Mouse (Mus musculus) embryonic stem cell, embryonic (primary cell): ENCODE results near the gene Ubox5.
"Not testable (repeated sequence)": the region's sequence is repeated elsewhere in the genome, so short reads cannot be mapped to it uniquely, and the experiment has no call there.

ENCODE experiments used
- CTCF ChIA-PET, 4 experiments: fragments of 300-600 bp in 2 of 4; fragments of 350-600 bp in 2 of 4; sonication (Branson Sonifier 250); formaldehyde crosslinking; loops; one replicate each; lab custom pipeline; 2022; ENCODE audit warnings: inconsistent platforms in 2 of 4; lab: Charles Lee
- POLR2A ChIA-PET, 4 experiments: fragments of 300-600 bp in 2 of 4; fragments of 350-600 bp in 2 of 4; sonication (Branson Sonifier 250); formaldehyde crosslinking; loops; one replicate each; lab custom pipeline; 2022; ENCODE audit warnings: antibody characterized with exemption in 4 of 4, inconsistent platforms in 1 of 4; lab: Charles Lee

The Ubox5 gene

DNA sequence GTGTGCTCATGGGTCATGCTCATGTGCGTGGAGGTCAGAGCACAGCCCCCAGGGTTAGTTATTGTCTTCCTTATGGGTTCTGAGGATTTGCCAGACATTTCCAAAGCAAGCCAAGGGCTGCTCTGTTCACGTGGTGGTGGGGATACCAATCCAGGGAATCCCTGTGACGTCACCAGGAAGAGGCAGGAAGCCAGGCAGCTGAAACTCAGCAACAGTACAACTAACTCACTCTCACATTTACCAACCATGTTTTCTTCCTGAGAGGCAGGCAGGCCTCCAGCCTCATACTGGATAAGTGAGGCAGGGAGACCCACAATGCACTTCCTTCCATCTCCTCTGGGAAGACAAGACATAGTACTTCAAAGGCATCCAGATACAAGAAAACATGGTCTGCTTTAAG, 31.4 kb downstream of the Ubox5 start:
- CTCF ChIA-PET: interaction anchor here in 2 of 4 experiments (0.6 to 1.7 kb wide), 4 partner anchors 10 to 209 kb away, joined by 4 to 7 read pairs (median 6); partner anchors contain the start of gene Mrps26 (in 1 of the 2)
- POLR2A ChIA-PET: interaction anchor here in 1 of 4 experiments (0.9 to 2.3 kb wide), 3 partner anchors 9 to 10 kb away, joined by 3 to 12 read pairs (median 3); no protein-coding TSS in a partner anchor

DNA sequence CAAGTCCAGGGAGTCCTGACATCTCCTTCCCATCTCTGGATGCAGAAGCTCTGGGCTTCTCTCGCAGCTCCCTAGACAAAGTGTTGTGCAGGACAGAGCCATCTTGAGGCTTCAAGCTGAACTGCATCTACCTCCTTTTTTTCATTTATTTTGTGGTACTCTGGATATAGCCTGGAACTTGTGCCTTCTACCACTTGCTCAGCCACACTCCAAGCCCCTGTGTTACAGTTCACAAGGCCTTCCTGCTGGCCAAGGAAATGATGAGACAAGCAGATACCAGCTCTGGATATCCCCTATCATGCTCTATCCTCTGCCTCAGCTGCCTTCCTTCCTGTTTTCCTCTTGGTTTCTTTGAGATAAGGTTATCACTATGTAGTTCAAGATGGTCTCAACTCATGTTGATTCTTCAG, 32.2 kb downstream of the Ubox5 start:
- CTCF ChIA-PET: interaction anchor here (0.5 to 1.7 kb wide), 37 partner anchors 9 to 353 kb away, joined by 3 to 10 read pairs (median 4); partner anchors contain the start of genes Mrps26 (in 3 of the 4), Avp (in 1 of the 4), Ddrgk1 (in 1 of the 4) and Lzts3 (in 1 of the 4)

GRCm38 (mm10) chr2:130595596-130595995, 34.2 kb downstream of the Ubox5 start:
- CTCF ChIA-PET: interaction anchor here in 1 of 4 experiments (0.6 kb wide), 1 partner anchor 481 kb away, joined by 3 read pairs; no protein-coding TSS in a partner anchor

More for the DNA sequence above, 32.2 kb downstream of the Ubox5 start:
- POLR2A ChIA-PET: interaction anchor here in 2 of 4 experiments (0.6 to 2.3 kb wide), 9 partner anchors 10 to 67 kb away, joined by 3 to 12 read pairs (median 3); partner anchors contain the start of genes Ddrgk1 (in 1 of the 2) and Mrps26 (in 1 of the 2)

DNA sequence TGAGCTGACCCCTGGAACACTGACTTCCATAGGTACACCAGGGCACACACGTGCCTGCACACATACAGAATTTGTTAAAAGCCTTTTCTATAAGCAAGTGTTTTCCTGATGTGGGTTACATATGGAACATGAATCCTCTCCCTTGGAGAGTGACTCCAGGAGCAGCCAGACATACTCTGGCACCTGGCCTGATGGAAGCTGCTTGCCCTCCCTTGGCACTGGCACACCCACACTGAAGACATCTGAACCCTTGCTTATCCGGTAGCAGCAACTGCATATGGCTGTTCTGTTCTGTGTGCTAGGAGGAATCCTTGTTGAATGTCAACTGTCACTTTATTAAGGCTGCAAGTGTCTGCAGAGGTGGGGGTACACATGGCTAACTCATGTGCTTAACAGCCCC, 38.8 kb downstream of the Ubox5 start:
- POLR2A ChIA-PET: no interaction called here
- CTCF ChIA-PET: no interaction called here

More at GRCm38 (mm10) chr2:130595596-130595995, 34.2 kb downstream of the Ubox5 start:
- POLR2A ChIA-PET: interaction anchor here in 1 of 4 experiments (0.7 to 0.8 kb wide), 2 partner anchors 28 to 576 kb away, joined by 3 to 16 read pairs; no protein-coding TSS in a partner anchor

GRCm38 (mm10) chr2:130589761-130590160, 40.1 kb downstream of the Ubox5 start:
- POLR2A ChIA-PET: interaction anchor here in 2 of 4 experiments (0.8 to 1.3 kb wide), 3 partner anchors 9 to 160 kb away, joined by 3 to 4 read pairs (median 3); no protein-coding TSS in a partner anchor

GRCm38 (mm10) chr2:130589157-130589556, 40.7 kb downstream of the Ubox5 start:
- ChIA-PET CTCF (interaction anchor here in 1 of 4 experiments (1.5 kb wide), 1 partner anchor 26 kb away, joined by 3 read pairs; the partner anchor contains the start of gene Mrps26), POLR2A (interaction anchor here in 2 of 4 experiments (0.8 to 3.0 kb wide), 4 partner anchors 8 to 161 kb away, joined by 3 to 12 read pairs (median 4); no protein-coding TSS in a partner anchor)

More at GRCm38 (mm10) chr2:130589761-130590160, 40.1 kb downstream of the Ubox5 start:
- CTCF ChIA-PET: interaction anchor here in 1 of 4 experiments (1.5 kb wide), 1 partner anchor 27 kb away, joined by 3 read pairs; the partner anchor contains the start of gene Mrps26

DNA sequence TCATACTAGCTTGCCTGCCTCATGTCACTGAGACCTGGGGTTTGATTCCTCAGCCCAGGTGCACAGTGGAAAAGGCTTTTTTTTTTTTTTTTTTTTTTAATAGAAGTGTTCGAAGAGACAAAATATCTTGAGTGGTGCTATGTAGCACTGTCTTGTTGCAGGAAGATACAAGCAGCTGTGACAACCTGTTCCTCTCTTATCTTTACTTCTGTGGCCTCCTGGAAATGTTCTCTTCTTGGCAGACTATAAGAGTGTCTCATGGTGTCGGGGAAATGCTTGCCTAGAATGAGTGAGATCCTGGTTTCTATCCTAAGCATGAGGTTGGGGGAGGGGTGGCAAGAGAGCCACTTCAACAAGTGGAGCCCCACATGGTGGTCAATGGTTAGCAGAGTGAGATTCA, 41.5 kb downstream of the Ubox5 start:
- CTCF ChIA-PET: interaction anchor here in 1 of 4 experiments (0.7 to 1.6 kb wide), 2 partner anchors 9 to 803 kb away, joined by 3 to 6 read pairs; no protein-coding TSS in a partner anchor
- POLR2A ChIA-PET: interaction anchor here in 1 of 4 experiments (0.7 to 3.0 kb wide), 4 partner anchors 9 to 640 kb away, joined by 3 to 12 read pairs (median 4); no protein-coding TSS in a partner anchor

GRCm38 (mm10) chr2:130586016-130586415, 43.8 kb downstream of the Ubox5 start:
- ChIA-PET CTCF (interaction anchor here in 1 of 4 experiments (0.9 kb wide), 1 partner anchor 12 kb away, joined by 3 read pairs; no protein-coding TSS in a partner anchor), POLR2A (interaction anchor here in 1 of 4 experiments (0.6 kb wide), 1 partner anchor 9 kb away, joined by 9 read pairs; no protein-coding TSS in a partner anchor)

GRCm38 (mm10) chr2:130583902-130584560, 45.8 kb downstream of the Ubox5 start:
- POLR2A ChIA-PET: interaction anchor here in 3 of 4 experiments (0.6 to 2.2 kb wide), 7 partner anchors 8 to 452 kb away, joined by 3 to 8 read pairs (median 3); partner anchors contain the start of genes Mrps26 (in 2 of the 3), Oxt (in 1 of the 3) and Snrpb (in 1 of the 3)
- CTCF ChIA-PET: interaction anchor here (0.5 to 2.0 kb wide), 8 partner anchors 13 to 1338 kb away, joined by 3 to 7 read pairs (median 4); partner anchors contain the start of gene Mrps26 (in 2 of the 4)

DNA sequence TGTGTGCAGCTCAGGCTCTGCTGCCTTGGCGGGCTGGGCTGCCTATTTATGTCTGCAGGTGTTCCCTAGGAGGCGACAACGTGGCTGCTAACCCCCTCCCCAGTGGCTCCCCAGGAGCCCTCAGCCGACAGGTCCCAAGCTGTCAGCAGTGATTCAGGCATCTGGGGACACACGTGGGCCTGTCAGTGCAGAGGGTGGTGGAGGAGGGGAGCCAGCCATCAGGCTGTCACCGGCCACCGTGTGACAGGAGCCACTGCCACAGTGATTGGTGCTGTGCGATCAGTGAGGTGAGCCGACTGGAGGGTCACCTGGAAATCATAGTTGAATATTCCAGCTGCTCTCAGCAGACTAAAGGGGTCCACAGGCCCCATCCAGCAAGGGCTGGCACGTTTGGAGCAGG, 47.3 kb downstream of the Ubox5 start, which contains the start of gene Avp:
Avp (minus strand) TSS at position 3 of the 400 bp plus-strand sequence.
- ChIA-PET CTCF (interaction anchor here in 2 of 4 experiments (1.2 to 2.0 kb wide), 2 partner anchors 15 to 230 kb away, joined by 4 to 6 read pairs; no protein-coding TSS in a partner anchor), POLR2A (interaction anchor here in 1 of 4 experiments (0.8 to 1.2 kb wide), 2 partner anchors 82 to 309 kb away, joined by 3 read pairs; partner anchors contain the start of gene Ddrgk1)

- ChIA-PET POLR2A (interaction anchor here in 3 of 4 experiments (0.7 to 3.0 kb wide), 7 partner anchors 17 to 117 kb away, joined by 3 to 16 read pairs (median 4); partner anchors contain the start of genes Ddrgk1 (in 2 of the 3), Mrps26 (in 2 of the 3), Itpa (in 1 of the 3) and Slc4a11 (in 1 of the 3)), CTCF (interaction anchor here in 2 of 4 experiments (1.2 to 2.4 kb wide), 4 partner anchors 16 to 139 kb away, joined by 3 to 8 read pairs (median 7); partner anchors contain the start of gene Mrps26 (in 1 of the 2))
These were observed 48.6 kb downstream of the Ubox5 start for GRCm38 (mm10) chr2:130581201-130581600.

- ChIA-PET CTCF (interaction anchor here in 2 of 4 experiments (1.0 to 2.4 kb wide), 4 partner anchors 16 to 22 kb away, joined by 3 to 8 read pairs (median 7); partner anchors contain the start of gene Mrps26 (in 1 of the 2)), POLR2A (interaction anchor here in 2 of 4 experiments (0.8 to 3.0 kb wide), 9 partner anchors 10 to 84 kb away, joined by 3 to 16 read pairs (median 4); partner anchors contain the start of genes Mrps26 (in 2 of the 2) and Ddrgk1 (in 1 of the 2))
These were observed 50.0 kb downstream of the Ubox5 start for GRCm38 (mm10) chr2:130579791-130580190.

- POLR2A ChIA-PET: interaction anchor here in 3 of 4 experiments (0.7 to 1.4 kb wide), 6 partner anchors 14 to 1183 kb away, joined by 3 to 6 read pairs (median 5); partner anchors contain the start of genes Mrps26 (in 2 of the 3) and Ddrgk1 (in 1 of the 3)
These were observed 51.7 kb downstream of the Ubox5 start for GRCm38 (mm10) chr2:130578148-130578547.

GRCm38 (mm10) chr2:130577632-130578031, 52.2 kb downstream of the Ubox5 start:
- CTCF ChIA-PET: interaction anchor here in 2 of 4 experiments (0.6 to 0.9 kb wide), 3 partner anchors 14 to 190 kb away, joined by 3 to 6 read pairs (median 6); partner anchors contain the start of gene Mrps26 (in 1 of the 2)
- POLR2A ChIA-PET: interaction anchor here in 3 of 4 experiments (0.6 to 1.5 kb wide), 8 partner anchors 8 to 1183 kb away, joined by 3 to 9 read pairs (median 5); partner anchors contain the start of genes Mrps26 (in 2 of the 3) and Ddrgk1 (in 1 of the 3)

More at GRCm38 (mm10) chr2:130578148-130578547, 51.7 kb downstream of the Ubox5 start:
- CTCF ChIA-PET: interaction anchor here in 1 of 4 experiments (0.9 kb wide), 1 partner anchor 15 kb away, joined by 6 read pairs; the partner anchor contains the start of gene Mrps26

- POLR2A ChIA-PET: interaction anchor here in 3 of 4 experiments (0.6 to 1.5 kb wide), 7 partner anchors 9 to 316 kb away, joined by 3 to 9 read pairs (median 5); partner anchors contain the start of genes Mrps26 (in 2 of the 3) and Ddrgk1 (in 1 of the 3)
These were observed 52.8 kb downstream of the Ubox5 start for GRCm38 (mm10) chr2:130577021-130577420.

DNA sequence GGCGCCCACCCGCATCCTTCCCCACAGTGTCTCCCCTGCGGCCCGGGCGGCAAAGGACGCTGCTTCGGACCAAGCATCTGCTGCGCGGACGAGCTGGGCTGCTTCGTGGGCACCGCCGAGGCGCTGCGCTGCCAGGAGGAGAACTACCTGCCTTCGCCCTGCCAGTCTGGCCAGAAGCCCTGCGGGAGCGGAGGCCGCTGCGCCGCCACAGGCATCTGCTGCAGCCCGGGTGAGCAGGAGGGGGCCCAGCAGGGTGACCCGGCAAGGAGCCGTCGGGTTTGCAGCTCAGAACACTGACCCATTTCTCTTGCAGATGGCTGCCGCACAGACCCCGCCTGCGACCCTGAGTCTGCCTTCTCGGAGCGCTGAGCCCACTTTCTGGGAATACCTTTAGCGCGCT, 53.3 kb downstream of the Ubox5 start:
- POLR2A ChIA-PET: interaction anchor here in 1 of 4 experiments (1.0 to 1.5 kb wide), 2 partner anchors 8 to 21 kb away, joined by 3 read pairs; no protein-coding TSS in a partner anchor
- CTCF ChIA-PET: not testable (repeated sequence)

More at GRCm38 (mm10) chr2:130577021-130577420, 52.8 kb downstream of the Ubox5 start:
- CTCF ChIA-PET: interaction anchor here in 2 of 4 experiments (0.6 to 0.9 kb wide), 2 partner anchors 165 to 190 kb away, joined by 3 to 6 read pairs; no protein-coding TSS in a partner anchor
